Mouse (Mus musculus): ENCODE data around the gene Tsen15.

DNA sequence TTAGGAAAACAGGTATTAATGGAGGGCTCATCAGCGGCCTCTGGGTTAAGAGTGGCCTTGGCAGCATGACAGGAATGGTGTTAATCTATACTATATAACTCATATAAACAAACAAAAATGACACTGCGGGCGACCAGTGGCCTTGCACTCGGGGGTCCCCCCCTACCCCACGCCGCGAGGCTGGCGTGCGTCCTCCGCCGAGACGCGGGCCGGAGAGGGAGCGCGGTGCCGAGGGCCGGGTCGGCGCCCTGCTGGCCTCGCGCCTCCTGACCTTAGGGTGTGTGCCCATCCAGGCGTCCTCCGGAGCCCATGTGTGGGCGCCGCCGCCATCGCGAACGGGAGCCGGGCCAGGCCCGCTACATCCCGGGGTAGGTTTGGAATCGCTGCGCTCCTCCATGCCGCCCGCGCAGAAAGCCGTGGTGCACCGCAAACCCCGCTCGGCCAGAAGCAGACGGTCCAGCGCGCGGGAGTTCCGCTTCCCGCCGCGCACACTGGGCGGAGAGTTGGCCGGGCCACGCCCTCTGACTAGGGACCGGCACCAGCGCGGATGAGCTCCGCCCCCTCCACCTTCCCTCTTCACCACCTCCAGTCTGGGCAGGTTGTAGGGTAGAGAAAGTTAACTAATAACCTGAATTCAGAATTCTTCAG, at the start of gene Tsen15:
- TF ChIP-seq ZNF384 (IDR thresholded peaks at IDR 0.05; ENCODE audit: low read depth, low read length) (no peak), CTCF (conservative IDR thresholded peaks at IDR 0.05 in 1 of 2, IDR thresholded peaks at IDR 0.05 in 1 of 2; ENCODE audit: low read depth in 2 of 2, low read length in 2 of 2) (no peak), NELFE (IDR thresholded peaks at IDR 0.05; ENCODE audit: low read depth, low read length) (peak; percentile 69), NRF1 (IDR thresholded peaks at IDR 0.05; ENCODE audit: low read depth, low read length) (peak; percentile 64), RCOR1 (conservative IDR thresholded peaks at IDR 0.05; ENCODE audit: low read depth, low read length) (no peak)
